Mouse (Mus musculus): ENCODE data around the gene Dhodh. TPM values are rescaled to one million over a fixed set of nuclear protein-coding genes. Genes with fewer than 3 reads are reported as not detected.

The Dhodh gene
- polyA plus RNA-seq, 1 experiment: 11.9 TPM

DNA sequence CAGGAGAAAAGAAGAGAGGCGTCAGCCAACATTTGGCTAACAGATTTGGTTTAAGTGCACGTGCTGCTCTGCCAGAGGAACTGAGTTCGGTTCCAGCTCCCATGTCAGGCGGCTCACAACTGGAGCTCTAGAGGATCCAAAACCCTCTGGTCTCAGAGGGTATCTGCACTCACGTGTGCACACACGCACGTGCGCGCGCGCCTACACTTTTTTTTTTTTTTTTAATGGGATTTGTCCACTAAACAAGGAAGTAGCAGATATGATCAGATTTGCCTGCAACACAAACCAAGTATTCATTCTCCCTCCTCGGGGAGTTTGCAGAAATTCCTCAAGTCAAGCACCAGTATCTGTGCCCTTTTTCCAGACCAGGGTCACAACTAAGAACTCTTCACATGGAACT is 823 bp downstream of the Dhodh start:
- Histone ChIP-seq H3K4me1 (ENCODE audit: control insufficient read depth, insufficient read depth, insufficient read length, low read length) (peaks cover 3% of the 10 kb centered on the region; the same call in 1 of the 2 replicates), H3K27me3 (ENCODE audit: control insufficient read depth, insufficient read depth, low read length) (no peaks in the 10 kb centered on the region), H3K36me3 (ENCODE audit: control insufficient read depth, insufficient read depth, low read length) (peaks cover 16% of the 10 kb centered on the region; the same call in 1 of the 2 replicates), H3K4me3 (ENCODE audit: low read depth, low read length) (peak overlapping the region; percentile 86; the same call in 1 of the 2 replicates), H3K27ac (ENCODE audit: insufficient read depth, low read depth, low read length) (no peak overlapping the region)
- TF ChIP-seq POLR2A (IDR thresholded peaks at IDR 0.05; ENCODE audit: low read depth, low read length): no peak
- TF ChIP-seq CTCF (IDR thresholded peaks at IDR 0.05; ENCODE audit: extremely low read depth, insufficient read length, insufficient replicate concordance, low read depth, low read length): no peak
- 9% methylated on average over 12 of the region's 12 CpGs for WGBS

DNA sequence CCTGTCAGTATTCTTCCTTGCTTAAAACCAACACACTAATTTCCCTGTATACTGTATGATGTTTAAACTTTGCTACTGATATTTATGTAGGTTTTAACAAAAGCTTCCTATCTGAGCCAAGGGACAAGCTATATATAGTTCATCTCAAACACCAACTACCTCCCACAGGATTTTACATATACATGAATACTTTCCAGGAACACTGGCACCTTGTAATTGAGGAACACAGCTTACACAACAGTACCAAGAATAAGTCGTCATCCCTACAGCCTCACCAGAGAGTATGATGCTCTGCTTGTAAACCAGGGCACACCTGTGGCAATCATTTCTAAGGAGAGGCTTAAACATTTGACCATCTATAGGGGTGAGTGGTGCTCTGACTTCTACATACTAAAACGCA is 1.7 kb downstream of the Dhodh start:
- no peak for TF ChIP-seq CTCF (IDR thresholded peaks at IDR 0.05; ENCODE audit: extremely low read depth, insufficient read length, insufficient replicate concordance, low read depth, low read length)
- no peak overlapping the region for H3K4me3 ChIP-seq (ENCODE audit: low read depth, low read length)
- no peaks in the 10 kb centered on the region for H3K27me3 ChIP-seq (ENCODE audit: control insufficient read depth, insufficient read depth, low read length)
- H3K4me1 ChIP-seq (ENCODE audit: control insufficient read depth, insufficient read depth, insufficient read length, low read length): peaks cover 3% of the 10 kb centered on the region; the same call in 1 of the 2 replicates
- H3K27ac ChIP-seq (ENCODE audit: insufficient read depth, low read depth, low read length): no peak overlapping the region
- peaks cover 18% of the 10 kb centered on the region for H3K36me3 ChIP-seq (ENCODE audit: control insufficient read depth, insufficient read depth, low read length)
- 79% methylated on average over 2 of the region's 2 CpGs for WGBS

DNA sequence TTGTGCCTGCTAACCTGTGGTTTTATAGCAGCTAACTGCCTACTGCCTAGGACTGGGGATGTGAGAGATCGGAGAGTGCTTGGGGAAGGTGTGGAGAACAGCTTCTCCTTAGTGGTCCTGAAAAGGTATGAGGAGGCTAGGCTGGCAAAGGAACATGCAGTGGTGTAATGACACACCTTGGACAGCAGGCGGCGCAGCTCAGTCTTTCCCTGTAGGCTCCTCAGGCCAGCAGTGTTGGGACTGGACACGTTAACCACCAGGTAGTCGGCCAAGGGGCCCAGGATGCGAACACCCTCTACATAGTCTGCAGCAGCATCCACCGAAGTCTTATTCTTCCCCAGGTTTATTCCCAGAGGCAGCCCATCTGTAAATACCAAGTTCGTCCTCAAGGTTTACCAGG is 12.6 kb downstream of the Dhodh start:
- 44% methylated on average over 8 of the region's 8 CpGs for WGBS
- TF ChIP-seq POLR2A (IDR thresholded peaks at IDR 0.05; ENCODE audit: low read depth, low read length) (no peak), CTCF (IDR thresholded peaks at IDR 0.05; ENCODE audit: extremely low read depth, insufficient read length, insufficient replicate concordance, low read depth, low read length) (peak; percentile 85; the same call in 1 of the 2 replicates)
- Histone ChIP-seq H3K4me1 (ENCODE audit: control insufficient read depth, insufficient read depth, insufficient read length, low read length) (no peaks in the 10 kb centered on the region), H3K27ac (ENCODE audit: insufficient read depth, low read depth, low read length) (no peak overlapping the region), H3K27me3 (ENCODE audit: control insufficient read depth, insufficient read depth, low read length) (no peaks in the 10 kb centered on the region), H3K4me3 (ENCODE audit: low read depth, low read length) (no peak overlapping the region), H3K36me3 (ENCODE audit: control insufficient read depth, insufficient read depth, low read length) (peaks cover 10% of the 10 kb centered on the region)

DNA sequence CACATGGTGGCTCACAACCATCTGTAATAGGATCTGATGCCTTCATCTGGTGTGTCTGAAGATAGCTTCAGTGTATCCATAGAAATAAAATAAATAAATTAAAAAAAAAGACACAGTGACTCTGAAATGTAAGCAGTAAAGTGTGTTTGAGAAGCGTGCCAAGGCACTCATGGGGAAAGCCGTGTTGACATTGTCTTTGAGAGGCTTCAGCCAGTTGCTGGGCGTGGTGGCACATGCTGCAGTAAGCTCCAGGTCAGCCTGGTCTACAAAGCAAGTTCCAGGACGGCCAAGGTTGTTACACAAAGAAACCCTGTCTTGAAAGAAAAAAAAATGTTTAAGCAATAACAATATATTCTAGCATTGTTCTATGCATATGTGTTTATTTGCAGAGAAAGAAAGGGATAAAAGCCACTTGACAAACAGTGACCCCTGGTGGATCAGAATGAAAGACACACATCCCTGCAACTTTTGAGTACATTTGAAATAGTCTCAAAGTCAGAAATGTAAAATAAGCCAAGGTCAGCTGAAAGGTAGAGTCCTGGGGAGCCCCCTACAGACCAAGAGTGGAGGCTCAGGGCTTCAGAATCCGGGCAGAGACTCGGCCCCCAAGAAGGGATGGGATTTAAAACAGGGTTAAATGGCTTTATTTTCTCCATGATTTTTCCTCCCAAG is 15.2 kb downstream of the Dhodh start:
- WGBS: 59% methylated on average over 6 of the region's 6 CpGs
- no peak for TF ChIP-seq POLR2A (IDR thresholded peaks at IDR 0.05; ENCODE audit: low read depth, low read length)
- peak; percentile 18; the same call in 1 of the 2 replicates for TF ChIP-seq CTCF (IDR thresholded peaks at IDR 0.05; ENCODE audit: extremely low read depth, insufficient read length, insufficient replicate concordance, low read depth, low read length)
- Histone ChIP-seq H3K27ac (ENCODE audit: insufficient read depth, low read depth, low read length) (no peak overlapping the region), H3K4me1 (ENCODE audit: control insufficient read depth, insufficient read depth, insufficient read length, low read length) (no peaks in the 10 kb centered on the region), H3K27me3 (ENCODE audit: control insufficient read depth, insufficient read depth, low read length) (no peaks in the 10 kb centered on the region), H3K4me3 (ENCODE audit: low read depth, low read length) (no peak overlapping the region), H3K36me3 (ENCODE audit: control insufficient read depth, insufficient read depth, low read length) (peaks cover 8% of the 10 kb centered on the region; the same call in 1 of the 2 replicates)

DNA sequence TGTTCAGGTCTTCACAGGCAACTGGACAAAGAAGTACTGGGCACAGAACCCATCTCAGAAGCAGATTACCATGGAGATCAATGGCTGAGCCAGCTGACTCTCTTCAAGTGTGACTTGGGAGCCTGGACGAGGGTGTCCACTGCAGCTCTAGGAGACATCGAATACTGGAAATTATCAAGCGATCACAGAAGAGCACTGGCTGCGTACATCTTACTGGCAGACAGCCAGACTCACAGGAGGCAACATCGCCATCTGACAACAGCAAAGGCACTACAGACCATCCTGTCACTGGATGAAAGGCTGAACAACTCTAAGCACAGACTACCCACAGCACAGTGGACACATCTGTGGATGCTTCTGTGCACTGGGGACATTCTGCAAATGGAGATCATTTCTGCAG is 16.3 kb downstream of the Dhodh start:
- 92% methylated on average over 5 of the region's 5 CpGs for WGBS
- no peak overlapping the region for H3K27ac ChIP-seq (ENCODE audit: insufficient read depth, low read depth, low read length)
- no peak for TF ChIP-seq POLR2A (IDR thresholded peaks at IDR 0.05; ENCODE audit: low read depth, low read length)
- no peak for TF ChIP-seq CTCF (IDR thresholded peaks at IDR 0.05; ENCODE audit: extremely low read depth, insufficient read length, insufficient replicate concordance, low read depth, low read length)

DNA sequence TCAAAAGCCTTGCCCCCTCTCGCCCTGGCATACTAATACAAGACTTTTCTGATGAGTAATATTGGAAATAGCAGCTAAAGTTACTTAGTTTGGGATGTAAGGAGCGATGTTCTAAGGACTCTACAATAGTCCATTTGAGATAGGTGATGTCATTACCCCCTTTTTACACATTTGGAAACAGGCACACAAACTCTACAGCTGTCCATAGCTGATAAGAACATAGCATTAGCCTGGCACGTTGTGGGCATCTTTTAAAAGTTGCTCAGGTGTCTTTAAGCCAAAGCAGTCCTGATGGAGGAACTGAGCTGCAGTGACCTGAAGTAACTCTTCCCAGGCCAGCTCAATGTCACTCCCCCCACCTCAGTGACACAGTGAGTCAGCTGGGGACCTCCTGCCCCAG is 17.1 kb downstream of the Dhodh start:
- Histone ChIP-seq H3K4me1 (ENCODE audit: control insufficient read depth, insufficient read depth, insufficient read length, low read length) (no peaks in the 10 kb centered on the region), H3K27ac (ENCODE audit: insufficient read depth, low read depth, low read length) (no peak overlapping the region), H3K27me3 (ENCODE audit: control insufficient read depth, insufficient read depth, low read length) (no peaks in the 10 kb centered on the region), H3K4me3 (ENCODE audit: low read depth, low read length) (no peak overlapping the region), H3K36me3 (ENCODE audit: control insufficient read depth, insufficient read depth, low read length) (peaks cover 8% of the 10 kb centered on the region; the same call in 1 of the 2 replicates)
- TF ChIP-seq POLR2A (IDR thresholded peaks at IDR 0.05; ENCODE audit: low read depth, low read length) (no peak), CTCF (IDR thresholded peaks at IDR 0.05; ENCODE audit: extremely low read depth, insufficient read length, insufficient replicate concordance, low read depth, low read length) (no peak)
- WGBS: 80% methylated on average over 3 of the region's 3 CpGs

More for the DNA sequence above, 16.3 kb downstream of the Dhodh start:
- no peak overlapping the region for H3K4me3 ChIP-seq (ENCODE audit: low read depth, low read length)
- H3K4me1 ChIP-seq (ENCODE audit: control insufficient read depth, insufficient read depth, insufficient read length, low read length): no peaks in the 10 kb centered on the region
- no peaks in the 10 kb centered on the region for H3K27me3 ChIP-seq (ENCODE audit: control insufficient read depth, insufficient read depth, low read length)
- H3K36me3 ChIP-seq (ENCODE audit: control insufficient read depth, insufficient read depth, low read length): peaks cover 8% of the 10 kb centered on the region; the same call in 1 of the 2 replicates

DNA sequence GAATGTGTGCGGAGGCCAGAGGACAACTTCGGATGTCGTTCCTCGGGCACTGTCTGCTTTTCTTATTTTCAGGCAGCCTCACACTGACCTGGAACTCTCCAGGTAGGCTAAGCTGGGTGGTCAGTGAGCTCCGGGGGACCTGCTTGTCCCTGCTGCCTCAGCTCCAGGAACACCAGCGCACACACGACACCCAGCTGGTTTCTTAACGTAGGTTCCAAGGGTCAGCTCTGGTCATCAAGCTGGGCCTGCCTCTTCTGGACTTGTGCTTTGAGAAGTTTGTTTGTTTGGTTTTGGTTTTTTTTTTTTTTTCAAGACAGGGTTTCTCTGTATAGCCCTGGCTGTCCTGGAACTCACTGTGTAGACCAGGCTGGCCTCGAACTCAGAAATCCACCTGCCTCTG is 17.6 kb downstream of the Dhodh start:
- Histone ChIP-seq H3K27ac (ENCODE audit: insufficient read depth, low read depth, low read length) (no peak overlapping the region), H3K4me3 (ENCODE audit: low read depth, low read length) (no peak overlapping the region), H3K4me1 (ENCODE audit: control insufficient read depth, insufficient read depth, insufficient read length, low read length) (no peaks in the 10 kb centered on the region), H3K27me3 (ENCODE audit: control insufficient read depth, insufficient read depth, low read length) (no peaks in the 10 kb centered on the region), H3K36me3 (ENCODE audit: control insufficient read depth, insufficient read depth, low read length) (peaks cover 8% of the 10 kb centered on the region; the same call in 1 of the 2 replicates)
- WGBS: 83% methylated on average over 9 of the region's 9 CpGs
- TF ChIP-seq CTCF (IDR thresholded peaks at IDR 0.05; ENCODE audit: extremely low read depth, insufficient read length, insufficient replicate concordance, low read depth, low read length): no peak
- no peak for TF ChIP-seq POLR2A (IDR thresholded peaks at IDR 0.05; ENCODE audit: low read depth, low read length)

Measured in small intestine, adult 2 months (tissue).